Mouse (Mus musculus) right cerebral cortex, postnatal 14 days (tissue): ENCODE data around the gene Mto1.

Experiments used
- DNase-seq: peaks from one replicate; pipeline ENCODE4 v3.0.0; 2022

The Mto1 gene

DNA sequence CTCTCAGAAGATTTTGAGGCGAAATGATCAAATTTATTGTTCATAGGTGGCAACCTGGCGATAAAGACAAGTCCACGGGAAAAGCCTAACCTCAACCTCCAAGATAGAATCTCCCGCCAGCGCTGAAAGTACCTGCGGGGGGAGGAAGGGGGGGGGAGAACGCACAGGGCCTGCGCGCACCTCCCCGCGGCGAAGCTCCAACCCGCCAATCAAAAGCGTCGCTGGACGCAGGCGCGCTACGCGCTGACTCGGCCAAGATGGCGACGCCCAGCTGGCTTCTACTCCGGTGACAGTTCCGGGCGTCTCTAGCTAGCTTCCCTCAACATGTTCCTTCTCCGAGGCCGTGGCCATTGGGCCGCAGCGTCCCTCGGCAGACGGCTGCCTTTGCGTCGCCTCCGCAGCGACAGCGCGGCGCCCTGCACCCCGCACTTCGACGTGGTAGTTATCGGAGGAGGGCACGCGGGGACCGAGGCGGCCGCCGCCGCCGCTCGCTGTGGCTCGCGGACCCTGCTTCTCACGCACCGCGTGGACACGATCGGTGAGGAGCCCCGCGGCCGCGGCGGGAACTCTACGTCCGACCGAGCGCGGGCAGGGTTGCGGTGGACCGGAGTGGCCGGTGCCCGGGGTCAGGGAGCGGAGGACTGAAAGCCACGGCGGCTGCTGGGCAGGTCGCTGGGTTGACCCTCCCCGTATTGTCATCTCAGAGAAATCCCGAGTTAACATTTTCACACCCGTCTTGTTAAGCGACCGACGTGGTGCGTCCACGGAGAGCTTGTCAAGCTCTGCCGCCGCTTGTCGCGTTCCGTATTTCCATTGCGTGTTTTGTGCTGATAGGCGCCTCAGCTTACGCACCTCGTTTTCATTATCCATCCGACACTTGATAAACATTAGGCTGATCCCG, at the start of gene Mto1, which contains the start of gene Gm17324:
TSS of gene Mto1 (plus strand) at position 236 of the 901 bp plus-strand sequence.
TSS of gene Gm17324 (minus strand) at position 814 of the 901 bp plus-strand sequence.
- DNase-seq = peak; percentile 85

GRCm38 (mm10) chr9:78400570-78400969, 47.4 kb upstream of the Mto1 start:
- DNase-seq = no peak

- DNase-seq = no peak
Observed at GRCm38 (mm10) chr9:78401596-78401995, 46.4 kb upstream of the Mto1 start.

GRCm38 (mm10) chr9:78427362-78427781, 20.6 kb upstream of the Mto1 start:
- DNase-seq = no peak

DNA sequence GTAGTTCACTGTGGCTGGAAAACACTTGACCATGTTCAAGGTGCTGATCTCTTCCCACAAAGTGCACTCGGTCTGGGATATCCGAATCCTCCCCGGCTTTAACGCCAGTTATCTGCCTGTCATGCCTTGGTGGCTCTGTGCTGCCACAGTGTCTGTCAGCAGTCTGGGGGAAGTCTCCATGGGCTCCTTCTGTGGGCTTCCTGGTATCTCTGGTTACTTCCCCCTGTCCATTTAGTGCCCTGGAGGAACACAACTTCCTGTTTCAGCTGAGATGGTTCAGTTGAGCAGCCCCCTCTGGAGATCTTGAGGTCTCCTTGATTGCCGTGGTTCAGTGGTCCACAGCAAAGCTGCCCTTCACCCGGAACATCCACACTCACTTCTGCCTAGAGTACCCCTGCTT, 19.8 kb upstream of the Mto1 start:
- DNase-seq = no peak

DNA sequence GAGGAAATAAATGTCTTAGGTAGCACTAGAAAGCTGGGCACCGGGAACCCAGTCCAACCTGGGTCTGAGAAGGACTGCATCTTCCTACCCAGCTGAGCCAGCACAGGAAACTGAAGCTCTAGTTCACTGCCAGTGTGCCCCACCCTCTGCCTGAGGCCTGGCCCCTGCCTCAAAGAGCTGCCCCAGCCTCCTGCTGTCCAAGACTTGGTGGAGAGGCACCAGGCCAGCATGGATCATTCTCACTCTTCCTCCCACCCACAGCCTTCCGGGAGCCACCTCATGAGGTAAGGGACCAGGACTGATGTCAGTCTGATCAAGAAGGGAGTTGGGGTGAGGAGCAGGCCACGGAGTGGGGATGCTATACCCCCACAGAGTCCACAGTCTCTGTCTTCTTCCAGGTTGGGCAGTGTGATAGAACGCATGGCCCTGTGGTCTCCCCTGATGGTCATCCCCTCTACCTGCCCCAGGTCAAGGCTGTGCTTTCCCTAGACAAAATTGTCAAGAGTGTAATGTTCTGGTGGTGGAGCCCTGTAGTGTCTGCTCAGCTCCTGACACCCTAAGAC, 19.1 kb upstream of the Mto1 start:
- DNase-seq = no peak

- no peak for DNase-seq
Observed at GRCm38 (mm10) chr9:78429551-78429950, 18.5 kb upstream of the Mto1 start.

DNA sequence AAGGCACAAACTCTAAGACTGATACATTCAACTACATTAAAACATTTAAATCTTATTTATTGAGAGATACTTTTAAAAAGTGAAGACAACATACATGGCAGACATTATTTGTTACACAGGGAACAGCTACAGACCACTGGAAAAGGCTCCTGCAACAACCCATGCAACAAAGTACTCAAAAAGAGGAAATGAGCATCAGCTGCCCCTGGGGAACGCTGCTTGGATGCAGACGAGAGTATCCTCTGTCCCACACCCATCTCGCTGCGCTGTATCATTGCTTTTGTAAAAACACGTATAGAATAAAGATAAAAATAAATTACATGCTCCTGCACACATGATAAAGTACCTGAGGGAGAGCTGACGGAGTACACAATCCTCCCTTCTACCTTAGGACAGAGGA, 17.5 kb upstream of the Mto1 start:
- no peak for DNase-seq

GRCm38 (mm10) chr9:78432471-78432870, 15.5 kb upstream of the Mto1 start:
- no peak for DNase-seq

GRCm38 (mm10) chr9:78439426-78439825, 8.6 kb upstream of the Mto1 start:
- no peak for DNase-seq

DNA sequence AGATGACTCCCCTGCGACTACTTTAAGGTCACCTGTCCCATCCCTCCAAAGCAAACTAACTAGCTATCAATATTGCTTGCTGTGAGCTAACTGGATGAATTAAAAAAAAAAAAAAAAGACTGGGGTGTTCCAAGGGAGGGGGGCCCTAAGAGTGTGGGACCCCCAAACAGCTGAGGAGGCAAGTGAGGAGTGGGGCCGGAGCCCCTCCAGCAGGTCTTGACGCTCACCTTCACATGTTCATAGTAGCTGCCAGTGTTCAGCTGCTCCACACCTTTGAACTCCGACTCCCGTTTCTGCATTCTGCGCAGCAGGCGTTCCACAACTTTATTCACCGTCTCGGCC, 5.8 kb upstream of the Mto1 start:
- no peak for DNase-seq

DNA sequence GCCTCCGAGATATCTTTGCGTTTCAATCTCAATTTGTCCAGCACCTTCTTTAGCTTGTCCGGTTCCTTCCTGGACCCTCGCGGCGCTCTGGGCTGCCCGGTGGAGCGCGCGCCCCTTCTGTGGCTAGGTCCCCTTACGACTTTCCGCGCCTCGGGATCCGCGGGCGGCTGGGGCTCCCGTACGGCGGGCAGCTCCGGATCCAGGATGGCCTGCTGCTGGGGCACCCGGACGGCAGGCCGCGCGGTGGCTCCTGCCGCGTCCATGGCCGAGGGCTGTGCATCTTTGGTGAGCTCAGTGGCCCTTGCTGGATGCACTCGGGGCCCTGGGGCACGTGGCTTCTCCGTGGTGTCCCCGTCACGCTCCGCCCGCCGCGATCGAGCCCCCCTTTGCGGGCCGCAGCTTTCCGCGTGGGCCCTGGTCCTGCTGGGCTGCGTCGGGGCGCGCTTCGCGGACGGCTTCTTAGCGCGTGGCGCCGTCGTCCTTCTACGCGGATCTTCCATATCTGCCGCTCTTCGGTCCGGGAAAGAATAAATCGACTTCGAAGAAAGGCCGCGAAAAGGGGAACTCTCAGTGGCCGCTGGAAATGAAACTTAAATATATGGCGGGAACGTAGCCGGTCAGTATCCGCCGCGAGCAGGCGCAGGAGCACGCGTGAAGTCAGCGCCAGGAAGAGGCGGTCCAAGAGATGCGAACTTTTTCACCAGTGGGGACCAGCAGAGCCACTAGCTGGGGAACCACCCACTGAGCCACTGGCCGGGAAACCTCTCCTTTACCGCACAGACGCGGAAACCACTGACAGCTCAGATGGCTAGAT, 5.2 kb upstream of the Mto1 start, which contains the start of gene Cgas:
TSS of gene Cgas (minus strand) at position 659 of the 814 bp plus-strand sequence.
- peak; percentile 30 for DNase-seq

- DNase-seq = no peak
Observed at GRCm38 (mm10) chr9:78447606-78447972, 419 bp upstream of the Mto1 start.

DNA sequence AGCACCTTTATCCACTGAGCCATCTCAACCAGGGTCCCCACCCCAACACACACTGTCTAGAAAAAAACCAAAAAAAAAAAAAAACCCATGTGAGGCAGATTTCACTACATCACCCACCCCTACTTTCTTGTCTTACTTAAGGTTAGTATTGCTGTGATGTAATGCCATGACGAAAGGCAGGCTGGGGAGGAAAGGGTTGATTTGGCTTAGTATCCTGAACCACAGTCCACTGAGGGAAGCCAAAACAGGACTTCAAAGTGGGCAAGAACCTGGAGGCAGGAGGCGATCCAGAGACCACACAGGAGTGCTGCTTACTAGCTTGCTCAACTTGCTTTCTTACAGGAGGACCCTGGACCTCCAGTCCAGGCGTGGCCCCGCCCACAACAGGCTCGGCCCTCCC, 2.4 kb downstream of the Mto1 start:
- no peak for DNase-seq

DNA sequence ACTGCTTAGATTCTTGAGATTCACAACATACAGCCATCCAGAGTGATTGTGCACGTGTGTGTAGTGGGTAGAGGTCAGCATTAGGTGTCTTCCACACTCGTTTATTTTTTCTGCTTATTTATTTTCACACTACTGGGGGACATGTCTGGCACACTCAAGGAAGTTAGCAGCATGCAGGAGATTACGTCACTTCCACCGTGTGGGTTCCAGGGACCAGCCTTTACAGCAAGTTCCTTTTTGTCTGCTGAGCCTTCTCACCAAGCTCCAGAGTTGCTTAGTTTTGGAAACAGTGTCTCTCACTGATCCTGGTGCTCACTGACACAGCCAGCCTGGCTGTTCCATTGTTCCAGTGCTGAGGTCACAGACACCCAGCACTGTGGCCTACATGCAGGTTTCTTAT, 3.4 kb downstream of the Mto1 start:
- no peak for DNase-seq

DNA sequence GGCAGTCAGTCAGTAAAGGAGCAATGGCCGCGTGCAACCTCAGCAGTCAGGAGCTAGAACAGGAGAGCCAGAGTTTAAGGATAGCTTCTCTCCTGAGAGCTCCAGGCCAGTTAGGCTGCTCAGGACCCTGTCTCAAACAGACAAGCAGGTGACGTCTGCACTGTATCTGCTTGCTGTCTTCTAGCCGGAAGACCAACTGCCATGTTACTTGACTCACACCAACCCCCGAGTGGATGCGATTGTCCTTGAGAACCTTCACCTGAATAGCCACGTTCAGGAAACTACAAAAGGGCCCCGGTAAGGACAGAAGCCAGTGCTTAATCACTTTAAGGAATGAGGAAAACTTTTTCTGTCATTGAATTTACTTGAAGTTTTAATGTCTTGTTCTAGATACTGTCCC, 9.0 kb downstream of the Mto1 start:
- DNase-seq = no peak

- DNase-seq = no peak
Observed at GRCm38 (mm10) chr9:78463337-78463736, 15.3 kb downstream of the Mto1 start.

DNA sequence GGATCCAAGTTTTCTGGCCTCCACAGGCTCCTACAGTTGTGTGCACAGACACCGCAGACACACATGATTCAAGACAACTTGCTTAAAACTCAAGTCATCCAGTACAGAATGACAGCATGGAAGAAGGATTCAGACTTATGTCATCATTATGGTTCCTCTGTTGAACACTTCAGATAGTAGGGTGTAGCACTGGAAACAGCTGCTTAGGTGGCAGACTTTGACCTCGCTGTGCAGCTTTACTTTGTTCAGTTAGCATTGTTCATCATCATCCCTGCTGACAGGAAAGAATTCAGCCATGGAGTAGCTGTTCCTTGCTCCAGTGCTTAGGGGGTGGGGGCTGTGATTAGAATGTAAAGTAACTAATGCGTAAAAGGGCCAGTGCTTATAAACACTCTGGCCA, 17.7 kb downstream of the Mto1 start:
- no peak for DNase-seq

GRCm38 (mm10) chr9:78473588-78473987, 25.6 kb downstream of the Mto1 start:
- no peak for DNase-seq

DNA sequence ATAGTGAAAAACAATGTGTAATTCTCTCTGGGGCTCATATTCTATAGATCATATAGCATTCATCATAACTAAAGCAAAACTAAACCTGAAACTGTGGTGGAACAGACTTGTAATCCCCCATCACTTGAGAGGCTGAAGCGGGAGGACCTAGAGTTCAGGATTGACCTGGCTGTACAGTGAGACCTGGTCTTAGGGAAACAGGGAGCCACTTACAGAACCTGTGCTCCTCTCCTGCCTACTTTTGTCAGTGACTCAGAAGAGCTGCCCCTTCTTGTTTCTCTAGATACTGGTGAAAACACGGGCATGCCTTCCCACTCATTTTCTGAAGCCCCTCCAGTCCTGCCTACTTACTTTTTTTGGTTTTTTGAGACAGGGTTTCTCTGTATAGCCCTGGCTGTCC, 26.3 kb downstream of the Mto1 start:
- no peak for DNase-seq

DNA sequence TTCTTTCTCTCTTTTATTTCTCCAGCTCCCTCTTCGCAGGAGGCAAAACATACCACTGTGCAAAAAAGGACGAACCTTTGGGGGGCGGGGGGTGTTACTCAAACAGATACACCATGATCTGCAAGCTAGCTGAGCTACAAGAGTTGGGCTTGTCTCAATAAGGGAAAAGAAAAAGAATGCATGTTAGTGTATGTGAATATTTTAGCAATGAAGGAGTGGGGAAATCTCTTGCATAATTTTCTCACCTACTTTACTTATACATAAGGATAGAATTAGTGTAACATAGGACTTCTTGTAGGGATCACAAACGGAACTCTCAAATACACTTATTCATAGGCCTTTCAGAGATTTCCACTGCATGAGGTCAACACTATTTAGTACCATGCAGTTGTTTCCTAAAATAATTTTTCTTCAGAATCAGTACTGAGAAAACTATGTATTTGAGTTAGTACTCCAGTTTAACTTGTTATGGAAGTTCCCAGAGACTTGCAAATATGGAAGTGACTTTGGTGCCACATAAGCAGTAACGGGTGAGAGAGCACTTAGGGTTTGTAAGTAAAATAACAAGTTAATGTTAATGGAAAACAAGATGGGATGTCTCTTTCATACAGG, 26.9 kb downstream of the Mto1 start:
- no peak for DNase-seq

DNA sequence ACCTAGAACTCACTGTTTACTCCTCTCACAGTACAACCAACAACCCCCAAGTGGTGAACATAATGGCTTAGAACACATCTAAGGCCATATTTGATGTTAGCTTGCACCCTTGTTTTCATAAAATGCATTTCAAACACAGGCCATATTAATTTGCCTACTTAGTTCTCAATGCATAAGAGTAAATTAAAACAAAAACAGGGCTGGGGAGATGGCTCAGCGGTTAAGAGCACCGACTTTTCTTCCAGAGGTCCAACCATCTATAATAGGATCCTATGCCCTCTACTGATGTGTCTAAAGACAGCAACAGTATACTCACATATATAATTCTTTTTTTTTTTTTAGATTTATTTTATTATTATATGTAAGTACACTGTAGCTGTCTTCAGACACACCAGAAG, 27.4 kb downstream of the Mto1 start:
- DNase-seq = no peak

- no peak for DNase-seq
Observed at GRCm38 (mm10) chr9:78475873-78476272, 27.9 kb downstream of the Mto1 start.
